Mouse (Mus musculus) neural tube, embryonic 15.5 days (tissue): ENCODE measurements around the gene Agmat. TPM values are rescaled to one million over a fixed set of nuclear protein-coding genes. Genes with fewer than 3 reads are reported as not detected.

Experiments used
- ATAC-seq: fragments of 200-750 bp; cut with Nextera tagmentation; 2 replicates; pipeline ENCODE4 v1.8.0; 2017; ENCODE audit warnings: mild to moderate bottlenecking, moderate TSS enrichment, moderate library complexity; ENCODE audit not compliant: low FRiP score
- H3K27ac ChIP-seq: fragments of 300-500 bp; sonication (generic); replicated peaks from 2 replicates; pipeline ENCODE4 v1.5.1; 2015; ENCODE audit warnings: mild to moderate bottlenecking, inconsistent platforms
- H3K27me3 ChIP-seq: fragments of 300-500 bp; sonication (generic); replicated peaks from 2 replicates; pipeline ENCODE4 v1.6.1; 2015; ENCODE audit warnings: inconsistent platforms
- H3K36me3 ChIP-seq: fragments of 300-500 bp; sonication (generic); 2 replicates; pipeline ENCODE4 v1.6.1; 2015; ENCODE audit warnings: inconsistent platforms
- H3K4me1 ChIP-seq: fragments of 300-500 bp; sonication (generic); 2 replicates; pipeline ENCODE4 v1.6.1; 2015; ENCODE audit warnings: inconsistent platforms
- H3K4me2 ChIP-seq: fragments of 300-500 bp; sonication (generic); 2 replicates; pipeline ENCODE4 v1.6.1; 2015; ENCODE audit warnings: inconsistent platforms, mild to moderate bottlenecking, moderate library complexity
- H3K4me3 ChIP-seq: fragments of 300-500 bp; sonication (generic); replicated peaks from 2 replicates; pipeline ENCODE4 v1.5.1; 2015; ENCODE audit warnings: mild to moderate bottlenecking, inconsistent platforms
- H3K9ac ChIP-seq: fragments of 300-500 bp; sonication (generic); replicated peaks from 2 replicates; pipeline ENCODE4 v1.6.1; 2015; ENCODE audit warnings: mild to moderate bottlenecking, inconsistent platforms
- H3K9me3 ChIP-seq: fragments of 300-500 bp; sonication (generic); replicated peaks from 2 replicates; pipeline ENCODE4 v1.6.1; 2016; ENCODE audit warnings: inconsistent platforms
- WGBS: fragments of 180-500 bp; shearing (Covaris S2); methylation state at CpG from one replicate; pipeline ENCODE4 v1.1.7; 2015; ENCODE audit warnings: mixed read lengths; 5-methylcytosine and 5-hydroxymethylcytosine counted together
- polyA plus RNA-seq: library from polyadenylated mRNA; unstranded; fragments of >200 nt; fragmentation: Nextera tagmentation; extraction: Ambion mirVana; gene quantifications from 2 replicates; pipeline ENCODE4 v1.2.1, GENCODE M21; 2015

The Agmat gene
- polyA plus RNA-seq, 1 experiment from 2014 or later = not detected

DNA sequence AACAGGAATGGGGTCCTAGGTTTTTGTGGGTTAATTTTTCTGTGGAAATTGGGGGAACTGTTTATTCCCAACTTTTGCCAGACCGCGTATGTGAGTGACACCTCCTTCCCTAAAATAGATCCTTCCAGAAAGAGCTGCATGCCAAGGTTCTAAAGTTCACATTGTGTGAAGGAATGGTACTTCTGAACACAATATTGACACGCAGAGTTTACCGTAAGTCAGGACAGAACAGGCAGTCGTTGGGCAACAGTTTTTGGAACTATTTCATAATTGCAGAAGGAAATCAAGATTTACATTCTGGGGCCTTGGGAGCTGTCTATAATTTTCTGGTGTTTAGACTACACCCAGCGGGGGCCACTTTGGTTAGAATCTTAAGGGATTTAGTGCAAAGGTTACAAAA is 24.5 kb upstream of the Agmat start:
- H3K36me3 ChIP-seq = peaks cover 10% of the 10 kb centered on the region; the same call in 1 of the 2 replicates
- 78% methylated on average over 6 of the region's 6 CpGs for WGBS

GRCm38 (mm10) chr4:141722731-141723672 is 23.5 kb upstream of the Agmat start, which contains the start of gene Ddi2:
Gene Ddi2 (minus strand): TSS chr4:141723419.
- WGBS = under 1% methylated on average over 103 of the region's 105 CpGs
- Histone ChIP-seq H3K4me2 (peak within 1 kb of the TSS; percentile 82), H3K9ac (peak within 1 kb of the TSS; percentile 99), H3K9me3 (no peaks in the 10 kb centered on the region), H3K4me3 (peak within 1 kb of the TSS; percentile 100), H3K27me3 (no peaks in the 10 kb centered on the region), H3K4me1 (peaks cover 27% of the 10 kb centered on the region), H3K27ac (peak within 1 kb of the TSS; percentile 93), H3K36me3 (peaks cover 10% of the 10 kb centered on the region; the same call in 1 of the 2 replicates)
- ATAC-seq = peak; percentile 89

More for the DNA sequence above, 24.5 kb upstream of the Agmat start:
- Histone ChIP-seq H3K9me3 (no peaks in the 10 kb centered on the region), H3K4me1 (peaks cover 27% of the 10 kb centered on the region), H3K9ac (0 out of 2 replicates have a peak overlapping the region, but pooled peaks have one; percentile 99), H3K27ac (no peak overlapping the region; the same call in 1 of the 2 replicates), H3K27me3 (no peaks in the 10 kb centered on the region), H3K4me2 (peak overlapping the region; percentile 82), H3K4me3 (peak overlapping the region; percentile 100)
- ATAC-seq = no peak

- ATAC-seq = peak; percentile 83
- peaks cover 10% of the 10 kb centered on the region; the same call in 1 of the 2 replicates for H3K36me3 ChIP-seq
- no peaks in the 10 kb centered on the region for H3K27me3 ChIP-seq
- peaks cover 27% of the 10 kb centered on the region for H3K4me1 ChIP-seq
- H3K4me2 ChIP-seq = peak overlapping the region; percentile 82
- peak overlapping the region; percentile 99 for H3K9ac ChIP-seq
- peak overlapping the region; percentile 93 for H3K27ac ChIP-seq
- no peaks in the 10 kb centered on the region for H3K9me3 ChIP-seq
- 7% methylated on average over 13 of the region's 13 CpGs for WGBS
- H3K4me3 ChIP-seq = peak overlapping the region; percentile 100
These were observed 22.8 kb upstream of the Agmat start for GRCm38 (mm10) chr4:141723673-141724068.

- no peaks in the 10 kb centered on the region for H3K27me3 ChIP-seq
- no peaks in the 10 kb centered on the region for H3K9me3 ChIP-seq
- WGBS = 61% methylated on average over 11 of the region's 11 CpGs
These were observed 21.9 kb upstream of the Agmat start for GRCm38 (mm10) chr4:141724594-141724993.

GRCm38 (mm10) chr4:141725277-141725676 is 21.2 kb upstream of the Agmat start:
- H3K36me3 ChIP-seq = peaks cover 3% of the 10 kb centered on the region; the same call in 1 of the 2 replicates
- H3K9me3 ChIP-seq = no peaks in the 10 kb centered on the region
- peaks cover 27% of the 10 kb centered on the region for H3K4me1 ChIP-seq
- no peak for ATAC-seq
- H3K9ac ChIP-seq = no peak overlapping the region
- 88% methylated on average over 5 of the region's 5 CpGs for WGBS
- H3K27me3 ChIP-seq = no peaks in the 10 kb centered on the region
- H3K4me2 ChIP-seq = no peak overlapping the region
- H3K27ac ChIP-seq = no peak overlapping the region
- H3K4me3 ChIP-seq = no peak overlapping the region

More at GRCm38 (mm10) chr4:141724594-141724993, 21.9 kb upstream of the Agmat start:
- Histone ChIP-seq H3K4me2 (no peak overlapping the region), H3K36me3 (peaks cover 10% of the 10 kb centered on the region; the same call in 1 of the 2 replicates), H3K4me3 (no peak overlapping the region), H3K9ac (no peak overlapping the region), H3K4me1 (peaks cover 27% of the 10 kb centered on the region), H3K27ac (no peak overlapping the region)
- no peak for ATAC-seq

GRCm38 (mm10) chr4:141725738-141726137 is 20.7 kb upstream of the Agmat start:
- no peaks in the 10 kb centered on the region for H3K9me3 ChIP-seq
- ATAC-seq = no peak
- H3K27ac ChIP-seq = no peak overlapping the region
- no peaks in the 10 kb centered on the region for H3K27me3 ChIP-seq
- no peak overlapping the region for H3K4me3 ChIP-seq
- H3K9ac ChIP-seq = no peak overlapping the region
- no peaks in the 10 kb centered on the region for H3K36me3 ChIP-seq
- no peak overlapping the region for H3K4me2 ChIP-seq
- H3K4me1 ChIP-seq = peaks cover 27% of the 10 kb centered on the region
- WGBS = 69% methylated on average over 3 of the region's 3 CpGs

DNA sequence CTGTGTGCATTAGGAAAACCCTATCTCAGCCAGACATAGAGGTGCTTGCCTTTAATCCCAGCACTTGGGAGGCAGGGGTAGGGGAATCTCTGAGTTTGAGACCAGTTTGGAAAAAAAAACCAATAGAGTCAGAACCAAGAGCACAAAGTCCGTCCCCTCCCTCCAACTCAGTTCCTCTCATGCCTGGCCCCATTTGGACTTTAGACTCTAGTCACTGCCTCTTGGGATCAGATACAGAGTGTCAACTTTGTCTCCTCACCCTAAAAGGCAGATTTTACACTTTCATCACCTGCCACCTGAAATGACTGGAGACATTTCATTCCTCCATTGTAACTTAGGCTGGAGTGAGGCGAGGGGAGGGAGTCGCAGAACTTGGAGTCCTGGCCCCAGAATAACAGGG is 17.2 kb upstream of the Agmat start:
- Histone ChIP-seq H3K27me3 (no peaks in the 10 kb centered on the region), H3K36me3 (no peaks in the 10 kb centered on the region), H3K4me2 (no peak overlapping the region), H3K4me3 (no peak overlapping the region), H3K4me1 (peaks cover 2% of the 10 kb centered on the region), H3K27ac (no peak overlapping the region), H3K9ac (no peak overlapping the region), H3K9me3 (no peaks in the 10 kb centered on the region)
- ATAC-seq = no peak
- WGBS = 91% methylated on average over 3 of the region's 3 CpGs

DNA sequence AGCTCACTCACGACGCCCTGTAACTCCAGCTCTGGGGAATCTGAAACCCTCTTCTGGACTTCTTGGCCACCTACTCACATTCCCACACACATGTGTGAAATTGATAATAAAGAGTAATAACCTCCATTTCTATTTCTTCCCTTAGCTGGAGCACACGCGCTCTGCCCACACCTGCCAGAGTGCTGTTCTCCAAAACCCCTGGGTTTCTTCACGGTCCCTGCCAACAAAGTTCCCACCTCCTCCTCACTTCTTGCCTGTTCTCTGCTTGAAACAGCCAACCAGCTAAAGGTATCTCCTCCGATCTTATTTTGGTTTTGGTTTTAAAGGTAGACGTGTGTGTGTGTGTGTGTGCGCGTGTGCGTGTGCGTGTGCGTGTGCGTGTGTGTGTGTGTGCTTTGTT is 16.1 kb upstream of the Agmat start:
- ATAC-seq = no peak
- H3K36me3 ChIP-seq = no peaks in the 10 kb centered on the region
- H3K9ac ChIP-seq = no peak overlapping the region
- H3K9me3 ChIP-seq = no peaks in the 10 kb centered on the region
- 87% methylated on average over 13 of the region's 13 CpGs for WGBS
- no peak overlapping the region for H3K4me3 ChIP-seq
- H3K27ac ChIP-seq = no peak overlapping the region
- no peaks in the 10 kb centered on the region for H3K27me3 ChIP-seq
- H3K4me1 ChIP-seq = peaks cover 11% of the 10 kb centered on the region
- H3K4me2 ChIP-seq = no peak overlapping the region

GRCm38 (mm10) chr4:141731766-141732165 is 14.7 kb upstream of the Agmat start:
- ATAC-seq = no peak
- no peaks in the 10 kb centered on the region for H3K36me3 ChIP-seq
- no peak overlapping the region for H3K4me3 ChIP-seq
- no peaks in the 10 kb centered on the region for H3K9me3 ChIP-seq
- H3K27ac ChIP-seq = no peak overlapping the region
- H3K27me3 ChIP-seq = no peaks in the 10 kb centered on the region
- WGBS = 85% methylated on average over 5 of the region's 5 CpGs
- no peak overlapping the region for H3K4me2 ChIP-seq
- H3K9ac ChIP-seq = no peak overlapping the region
- H3K4me1 ChIP-seq = peaks cover 13% of the 10 kb centered on the region

- H3K36me3 ChIP-seq = no peaks in the 10 kb centered on the region
- ATAC-seq = peak; percentile 98
- no peaks in the 10 kb centered on the region for H3K9me3 ChIP-seq
- 7% methylated on average over 24 of the region's 24 CpGs for WGBS
- H3K27me3 ChIP-seq = no peaks in the 10 kb centered on the region
- peaks cover 13% of the 10 kb centered on the region for H3K4me1 ChIP-seq
- peak overlapping the region; percentile 48 for H3K4me3 ChIP-seq
- peak overlapping the region; percentile 72 for H3K27ac ChIP-seq
- H3K9ac ChIP-seq = peak overlapping the region; percentile 54
- peak overlapping the region; percentile 84 for H3K4me2 ChIP-seq
These were observed 11.8 kb upstream of the Agmat start for GRCm38 (mm10) chr4:141734446-141735205.

- H3K4me3 ChIP-seq = peak overlapping the region; percentile 48
- peak overlapping the region; percentile 54 for H3K9ac ChIP-seq
- WGBS = 28% methylated on average over 9 of the region's 9 CpGs
- peak overlapping the region; percentile 84 for H3K4me2 ChIP-seq
- H3K36me3 ChIP-seq = no peaks in the 10 kb centered on the region
- no peaks in the 10 kb centered on the region for H3K9me3 ChIP-seq
- peaks cover 13% of the 10 kb centered on the region for H3K4me1 ChIP-seq
- H3K27ac ChIP-seq = peak overlapping the region; percentile 64
- ATAC-seq = no peak; the same call in 1 of the 2 replicates
- H3K27me3 ChIP-seq = no peaks in the 10 kb centered on the region
These were observed 11.3 kb upstream of the Agmat start for GRCm38 (mm10) chr4:141735206-141735560.
